Mouse (Mus musculus) intestine, embryonic 14.5 days (tissue): ENCODE results near the gene Hmgb2. TPM values are rescaled to one million over a fixed set of nuclear protein-coding genes. Genes with fewer than 3 reads are reported as not detected.
A peak's percentile ranks its signal among the peaks of the same experiment; 100 is the strongest.

Experiments used
- ATAC-seq: fragments of 200-750 bp; cut with Nextera tagmentation; replicated peaks from 2 replicates; pipeline ENCODE4 v1.8.0; 2017; ENCODE audit warnings: low read depth, moderate number of reproducible peaks, moderate TSS enrichment, moderate library complexity; ENCODE audit not compliant: low FRiP score, low TSS enrichment
- DNase-seq: peaks from one replicate; pipeline ENCODE4 v3.0.0-alpha.2; 2018; ENCODE audit warnings: low spot score
- H3K27ac ChIP-seq: fragments of 300-500 bp; sonication (generic); 2 replicates; pipeline ENCODE4 v1.5.1; 2014; ENCODE audit warnings: low read depth, mild to moderate bottlenecking, control low read depth
- H3K27me3 ChIP-seq: fragments of 300-500 bp; sonication (generic); replicated peaks from 2 replicates; pipeline ENCODE4 v1.6.1; 2014; ENCODE audit warnings: low read length, control low read depth; ENCODE audit not compliant: control insufficient read depth, insufficient read depth
- H3K36me3 ChIP-seq: fragments of 300-500 bp; sonication (generic); 2 replicates; pipeline ENCODE4 v1.6.1; 2014; ENCODE audit warnings: low read length, control low read depth; ENCODE audit not compliant: control insufficient read depth, insufficient read depth
- H3K4me1 ChIP-seq: fragments of 300-500 bp; sonication (generic); replicated peaks from 2 replicates; pipeline ENCODE4 v1.6.1; 2014; ENCODE audit warnings: low read length, control low read depth, mixed read lengths; ENCODE audit not compliant: control insufficient read depth, insufficient read depth
- H3K4me2 ChIP-seq: fragments of 300-500 bp; sonication (generic); 2 replicates; pipeline ENCODE4 v1.6.1; 2014; ENCODE audit warnings: low read length
- H3K4me3 ChIP-seq: fragments of 300-500 bp; sonication (generic); 2 replicates; pipeline ENCODE4 v1.5.1; 2014; ENCODE audit warnings: low read depth, low read length, control low read depth, mixed read lengths
- H3K9ac ChIP-seq: fragments of 300-500 bp; sonication (generic); 2 replicates; pipeline ENCODE4 v1.6.1; 2014; ENCODE audit warnings: mild to moderate bottlenecking, low read length
- H3K9me3 ChIP-seq: fragments of 300-500 bp; sonication (generic); 2 replicates; pipeline ENCODE4 v1.6.1; 2016; ENCODE audit warnings: low read length, control low read depth; ENCODE audit not compliant: control insufficient read depth
- WGBS: fragments of 180-500 bp; shearing (Covaris S2); extraction: QIAGEN DNeasy Blood & Tissue Kit; methylation state at CpG from one replicate; pipeline ENCODE4 v1.1.7; 2014; 5-methylcytosine and 5-hydroxymethylcytosine counted together
- polyA plus RNA-seq: library from polyadenylated mRNA; unstranded; fragments of >200 nt; fragmentation: Nextera tagmentation; extraction: Ambion mirVana; gene quantifications from 2 replicates; pipeline ENCODE4 v1.2.1, GENCODE M21; 2014

The Hmgb2 gene
- 340 and 378 TPM in 2 replicates for polyA plus RNA-seq

DNA sequence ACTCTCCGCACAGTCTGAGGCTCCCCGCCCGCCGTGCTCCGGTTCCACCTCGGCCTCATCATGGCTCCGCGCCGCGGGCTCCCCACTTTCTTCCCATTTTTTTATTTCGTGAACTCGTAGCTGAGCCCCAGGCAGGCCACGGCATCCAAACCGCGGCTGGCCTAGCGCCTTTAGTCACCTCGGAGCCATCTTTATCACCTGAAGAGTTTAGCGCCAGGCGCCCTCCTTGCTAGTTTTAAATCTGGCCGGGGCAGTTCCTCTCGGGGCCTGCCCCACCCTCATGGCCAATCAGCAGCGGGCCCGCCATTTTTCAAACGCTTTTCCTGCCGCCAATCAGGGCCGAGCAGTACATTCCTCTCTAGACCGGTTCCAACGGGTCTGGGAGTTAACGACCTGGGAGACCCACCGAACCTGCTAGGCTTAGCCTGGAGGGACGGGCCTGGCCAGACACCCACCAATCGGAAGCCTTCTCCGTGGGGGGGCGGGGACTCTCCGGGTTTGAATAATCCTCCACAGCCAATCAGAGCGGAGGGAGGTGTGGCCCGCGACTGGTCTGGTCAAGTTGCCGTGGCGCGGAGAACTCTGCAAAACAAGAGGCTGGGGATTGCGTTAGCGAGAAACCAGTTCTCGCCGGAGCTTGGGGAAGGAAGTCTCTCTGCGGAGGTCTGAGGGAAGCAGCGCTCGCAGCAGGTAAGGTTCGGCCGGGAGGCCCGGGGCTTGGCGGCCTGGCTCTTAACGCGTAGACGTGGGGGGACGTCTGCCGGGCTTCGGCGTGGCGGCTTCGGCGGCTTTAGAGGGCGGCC is at the start of gene Hmgb2:
TSS of gene Hmgb2 (plus strand) at position 592 of the 803 bp plus-strand sequence.
- peak within 1 kb of the TSS; percentile 100 for H3K27ac ChIP-seq
- H3K9me3 ChIP-seq: no peaks in the 10 kb centered on the region
- peak within 1 kb of the TSS; percentile 100 for H3K9ac ChIP-seq
- DNase-seq (peak; percentile 99), ATAC-seq (peak; percentile 100)
- H3K4me2 ChIP-seq: peak within 1 kb of the TSS; percentile 89
- peaks cover 7% of the 10 kb centered on the region; the same call in 1 of the 2 replicates for H3K4me1 ChIP-seq
- peaks cover 27% of the 10 kb centered on the region for H3K36me3 ChIP-seq
- no peaks in the 10 kb centered on the region for H3K27me3 ChIP-seq
- peak within 1 kb of the TSS; percentile 88 for H3K4me3 ChIP-seq
- WGBS: under 1% methylated on average over 63 of the region's 63 CpGs

DNA sequence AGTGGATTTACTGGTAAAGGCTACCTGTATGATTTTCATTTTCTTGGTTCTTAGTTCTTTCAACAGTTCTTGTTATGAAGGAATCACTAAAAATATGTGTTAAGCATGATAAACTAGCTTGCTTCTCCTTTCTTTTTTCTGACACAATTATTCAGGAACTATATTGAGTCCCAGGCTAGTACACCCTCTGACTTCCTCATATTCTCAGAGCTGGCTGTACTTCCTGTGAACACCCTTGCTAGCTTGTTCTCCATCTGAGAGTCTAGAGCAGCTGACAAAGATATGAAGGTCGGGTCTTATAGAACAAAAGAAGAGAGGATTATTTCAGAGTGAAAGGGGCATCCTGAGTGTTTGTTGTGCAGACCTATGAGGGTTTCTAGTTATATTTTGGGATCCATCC is 48.9 kb upstream of the Hmgb2 start:
- H3K9me3 ChIP-seq: no peaks in the 10 kb centered on the region
- no peaks in the 10 kb centered on the region for H3K27me3 ChIP-seq
- H3K4me1 ChIP-seq: no peaks in the 10 kb centered on the region
- DNase-seq: no peak
- no peak overlapping the region for H3K4me2 ChIP-seq
- H3K27ac ChIP-seq: no peak overlapping the region
- no peaks in the 10 kb centered on the region for H3K36me3 ChIP-seq
- no peak overlapping the region for H3K4me3 ChIP-seq
- no peak overlapping the region for H3K9ac ChIP-seq
- no peak for ATAC-seq
- WGBS: 71% methylated on average over 1 of the region's 1 CpGs

DNA sequence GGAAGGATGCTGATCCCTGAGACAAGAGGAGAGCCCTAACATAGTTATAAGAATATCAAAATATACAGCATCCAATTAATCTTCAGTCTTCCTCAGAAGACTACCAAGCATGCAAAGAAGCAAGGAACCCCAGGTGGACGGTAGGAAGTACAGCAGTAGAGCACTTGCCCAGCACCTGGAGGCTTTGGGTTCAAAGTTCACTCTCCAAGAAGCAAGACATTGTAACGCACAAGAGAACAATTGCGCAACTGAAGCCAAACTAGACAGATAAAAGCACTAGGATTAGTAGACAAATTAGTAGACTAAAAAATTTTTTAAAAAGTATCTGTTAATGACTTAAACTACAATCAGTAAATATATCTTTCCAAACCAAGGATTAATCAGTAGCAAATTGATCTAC is 48.0 kb upstream of the Hmgb2 start:
- H3K4me3 ChIP-seq: no peak overlapping the region
- no peak for ATAC-seq
- WGBS: 85% methylated on average over 3 of the region's 3 CpGs

DNA sequence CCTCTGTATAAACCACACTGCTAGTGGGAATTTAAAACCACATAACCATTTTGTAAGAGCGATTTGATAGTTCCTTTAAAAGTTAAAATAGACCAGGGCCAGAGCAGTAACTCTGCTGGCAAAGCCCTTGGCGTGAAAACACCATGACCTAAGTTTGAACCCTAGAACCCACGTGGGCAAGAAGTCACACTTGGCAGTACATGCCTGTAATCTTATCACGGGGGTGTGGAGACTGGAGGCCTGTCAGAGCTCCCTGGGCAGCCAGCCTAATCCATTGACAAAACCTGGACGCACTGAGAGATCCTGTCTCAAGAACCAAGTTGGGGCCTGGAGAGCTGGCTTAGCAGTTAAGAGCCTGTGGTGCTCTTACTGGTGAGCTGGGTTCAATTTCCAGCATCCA is 43.1 kb upstream of the Hmgb2 start:
- Histone ChIP-seq H3K4me3 (no peak overlapping the region), H3K4me2 (no peak overlapping the region), H3K36me3 (no peaks in the 10 kb centered on the region), H3K27me3 (no peaks in the 10 kb centered on the region), H3K27ac (no peak overlapping the region), H3K9me3 (no peaks in the 10 kb centered on the region), H3K9ac (no peak overlapping the region), H3K4me1 (0 out of 2 replicates have a peak, but pooled peaks cover 4% of the 10 kb centered on the region)
- WGBS: 40% methylated on average over 5 of the region's 5 CpGs
- DNase-seq (no peak), ATAC-seq (no peak)

More for the DNA sequence above, 48.0 kb upstream of the Hmgb2 start:
- DNase-seq: no peak
- H3K27me3 ChIP-seq: no peaks in the 10 kb centered on the region
- no peak overlapping the region for H3K9ac ChIP-seq
- H3K4me1 ChIP-seq: 0 out of 2 replicates have a peak, but pooled peaks cover 3% of the 10 kb centered on the region
- no peak overlapping the region for H3K27ac ChIP-seq
- H3K36me3 ChIP-seq: no peaks in the 10 kb centered on the region
- H3K9me3 ChIP-seq: no peaks in the 10 kb centered on the region
- H3K4me2 ChIP-seq: no peak overlapping the region

DNA sequence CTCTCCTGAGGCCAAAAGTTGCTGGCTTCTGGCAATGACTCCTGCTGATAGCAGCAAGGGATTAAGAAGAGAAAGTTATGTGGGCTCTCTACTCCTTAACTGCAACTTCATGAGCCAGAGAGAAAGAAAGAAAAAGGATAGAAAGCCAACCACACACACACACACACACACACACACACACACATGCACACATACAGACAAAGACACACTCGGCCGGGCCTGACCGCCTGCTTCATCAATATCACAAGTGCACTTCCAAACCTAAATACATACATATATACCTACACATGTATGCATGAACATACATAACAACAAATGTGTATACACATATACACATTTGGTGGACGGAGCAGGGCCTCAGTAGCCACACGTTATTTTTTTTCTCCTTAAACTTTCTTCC is 40.8 kb upstream of the Hmgb2 start:
- H3K4me2 ChIP-seq: no peak overlapping the region
- no peaks in the 10 kb centered on the region for H3K36me3 ChIP-seq
- no peaks in the 10 kb centered on the region for H3K9me3 ChIP-seq
- DNase-seq: no peak
- H3K4me3 ChIP-seq: no peak overlapping the region
- no peak overlapping the region for H3K27ac ChIP-seq
- WGBS: 93% methylated on average over 5 of the region's 5 CpGs
- no peak overlapping the region for H3K9ac ChIP-seq
- H3K27me3 ChIP-seq: no peaks in the 10 kb centered on the region
- 0 out of 2 replicates have a peak, but pooled peaks cover 4% of the 10 kb centered on the region for H3K4me1 ChIP-seq
- ATAC-seq: no peak

DNA sequence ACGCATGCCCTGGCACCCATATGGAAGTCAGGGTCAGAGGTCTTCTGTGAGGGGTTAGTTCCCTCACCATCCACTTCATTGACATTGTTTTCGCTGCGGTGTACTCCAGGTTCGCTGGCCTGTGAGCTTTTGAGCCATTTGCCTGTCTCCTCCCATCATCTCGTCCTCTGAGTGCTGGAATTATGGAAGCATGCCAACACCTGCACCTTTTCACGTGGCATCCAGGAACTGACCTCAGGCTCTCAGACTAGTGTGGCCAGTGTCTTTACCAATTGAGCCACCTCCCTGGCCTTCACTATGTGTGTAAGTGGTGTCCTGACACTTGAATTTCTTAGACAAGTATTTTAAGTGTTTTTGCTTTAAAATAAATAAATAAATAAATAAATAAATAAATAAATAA is 38.0 kb upstream of the Hmgb2 start:
- 83% methylated on average over 6 of the region's 6 CpGs for WGBS
- DNase-seq (no peak), ATAC-seq (no peak)
- Histone ChIP-seq H3K4me1 (0 out of 2 replicates have a peak, but pooled peaks cover 1% of the 10 kb centered on the region), H3K36me3 (no peaks in the 10 kb centered on the region), H3K27ac (no peak overlapping the region), H3K9me3 (no peaks in the 10 kb centered on the region), H3K4me3 (no peak overlapping the region), H3K9ac (no peak overlapping the region), H3K27me3 (no peaks in the 10 kb centered on the region), H3K4me2 (no peak overlapping the region)

DNA sequence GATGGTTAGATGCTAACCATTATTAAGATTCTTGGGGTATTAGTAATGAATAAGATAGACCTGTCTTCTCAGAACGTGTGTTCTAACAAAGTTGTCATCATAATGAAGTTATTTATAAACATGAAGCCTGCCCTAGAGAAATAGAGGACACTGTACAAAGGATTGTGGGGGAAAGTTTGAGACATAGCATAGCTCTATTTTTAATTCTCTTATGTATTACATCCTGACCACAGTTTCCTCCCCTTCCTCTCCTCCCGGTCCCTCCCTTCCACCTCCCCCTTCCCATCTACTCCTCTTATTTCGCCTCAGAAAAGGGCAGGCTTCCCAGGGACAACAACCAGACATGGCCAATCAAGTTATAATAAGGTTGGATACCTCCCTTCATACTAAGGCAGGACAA is 33.3 kb upstream of the Hmgb2 start:
- Histone ChIP-seq H3K36me3 (peaks cover 18% of the 10 kb centered on the region), H3K4me1 (no peaks in the 10 kb centered on the region), H3K9me3 (no peaks in the 10 kb centered on the region), H3K4me2 (no peak overlapping the region), H3K27ac (no peak overlapping the region), H3K9ac (no peak overlapping the region), H3K27me3 (no peaks in the 10 kb centered on the region), H3K4me3 (no peak overlapping the region)
- DNase-seq: no peak
- ATAC-seq: no peak
- 69% methylated on average over 3 of the region's 3 CpGs for WGBS

DNA sequence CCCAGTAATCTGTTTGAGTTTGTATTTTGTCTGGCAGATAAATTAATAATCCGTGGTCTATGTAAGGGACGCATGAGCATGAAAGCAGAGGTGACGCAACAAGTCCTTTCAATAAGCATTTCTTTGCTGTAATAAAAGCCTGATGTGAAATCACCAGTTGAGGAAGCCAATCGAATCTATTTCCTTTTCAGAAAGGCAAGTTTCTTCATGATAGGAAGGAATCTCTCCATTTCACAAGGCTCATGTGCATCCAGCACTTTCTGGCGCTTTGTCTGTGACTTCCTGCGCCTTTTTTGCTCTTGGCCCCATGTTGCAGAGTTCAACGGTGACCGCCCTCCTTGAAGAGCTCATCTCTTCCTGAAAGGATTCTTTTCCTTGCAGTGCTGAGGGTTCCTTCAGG is 32.0 kb upstream of the Hmgb2 start:
- H3K4me3 ChIP-seq: no peak overlapping the region
- no peak for ATAC-seq
- no peak overlapping the region for H3K27ac ChIP-seq
- no peak overlapping the region for H3K4me2 ChIP-seq
- DNase-seq: no peak
- no peaks in the 10 kb centered on the region for H3K27me3 ChIP-seq
- H3K9ac ChIP-seq: no peak overlapping the region
- H3K36me3 ChIP-seq: peaks cover 21% of the 10 kb centered on the region
- H3K9me3 ChIP-seq: no peaks in the 10 kb centered on the region
- WGBS: 91% methylated on average over 8 of the region's 8 CpGs
- no peaks in the 10 kb centered on the region for H3K4me1 ChIP-seq

DNA sequence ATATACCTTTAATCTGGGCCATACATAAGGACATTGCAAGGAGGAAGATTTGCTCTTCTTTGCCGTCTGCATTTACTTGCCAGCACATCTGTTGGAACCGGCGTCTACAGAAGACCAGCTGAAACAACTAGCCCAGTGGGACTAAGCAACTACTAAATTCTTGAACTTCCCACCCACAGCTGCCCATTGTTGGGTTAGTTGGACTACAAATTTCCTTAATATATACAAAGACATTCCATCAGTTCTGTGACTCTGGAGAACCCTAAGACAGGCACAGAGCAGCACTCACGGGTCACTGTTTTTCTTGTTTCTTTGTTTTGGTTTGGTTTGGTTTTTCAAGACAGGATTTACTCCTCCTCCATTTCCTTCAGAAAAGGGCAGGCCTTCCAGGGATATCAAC is 31.1 kb upstream of the Hmgb2 start:
- no peak for ATAC-seq
- WGBS: 64% methylated on average over 4 of the region's 4 CpGs
- Histone ChIP-seq H3K4me1 (peaks cover 6% of the 10 kb centered on the region), H3K27me3 (no peaks in the 10 kb centered on the region), H3K36me3 (peaks cover 21% of the 10 kb centered on the region), H3K4me3 (no peak overlapping the region), H3K27ac (no peak overlapping the region), H3K4me2 (no peak overlapping the region), H3K9ac (no peak overlapping the region), H3K9me3 (no peaks in the 10 kb centered on the region)
- no peak for DNase-seq
